Mouse (Mus musculus) telencephalon, adult 2 months (tissue): ENCODE measurements around the gene Gm6351.
"Not testable (repeated sequence)": the region's sequence is repeated elsewhere in the genome, so short reads cannot be mapped to it uniquely, and the experiment has no call there.

ENCODE experiments used
- DNase-seq: peaks from one replicate; pipeline ENCODE4 v3.0.0-alpha.2; 2011; ENCODE audit warnings: low read depth, low spot score

Gene Gm6351

GRCm38 (mm10) chr5:94076085-94076484 is at the start of gene Gm6351:
TSS of gene Gm6351 (plus strand) at chr5:94076385.
- DNase-seq, result not testable (repeated sequence)

- not testable (repeated sequence) for DNase-seq
Observed at GRCm38 (mm10) chr5:94070445-94070844, 5.7 kb upstream of the Gm6351 start, which contains the start of gene BC061212. TSS of gene BC061212 (minus strand) at chr5:94070545.
